Mouse (Mus musculus) right cerebral cortex, postnatal 14 days (tissue): ENCODE results near the gene Fam69a.
A peak's percentile ranks its signal among the peaks of the same experiment; 100 is the strongest.
"Not testable (repeated sequence)": the region's sequence is repeated elsewhere in the genome, so short reads cannot be mapped to it uniquely, and the experiment has no call there.

Experiments used
- DNase-seq: peaks from one replicate; pipeline ENCODE4 v3.0.0; 2022

The Fam69a gene

DNA sequence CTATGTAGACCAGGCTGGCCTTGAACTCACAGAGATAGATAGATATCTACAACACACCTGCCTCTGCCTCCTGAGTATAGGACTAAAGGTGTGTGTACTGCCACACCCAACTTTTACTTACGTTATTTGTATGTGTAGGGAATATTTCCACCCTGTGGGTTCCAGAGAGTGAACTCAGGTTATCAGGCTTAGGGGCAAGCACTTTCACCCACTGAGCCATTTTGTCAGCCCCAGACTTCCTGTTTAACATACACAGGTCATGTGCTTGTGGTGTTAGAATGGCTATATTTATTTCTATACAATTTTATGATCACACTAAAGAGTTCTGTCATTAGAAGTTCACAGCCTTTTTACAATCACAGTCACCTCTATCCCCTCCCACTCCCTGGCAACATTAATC is 43.9 kb downstream of the Fam69a start:
- DNase-seq: no peak

- DNase-seq: no peak
These were observed 45.7 kb downstream of the Fam69a start for GRCm38 (mm10) chr5:107941222-107941621.

- DNase-seq: no peak
These were observed 47.2 kb downstream of the Fam69a start for GRCm38 (mm10) chr5:107939701-107940100.

DNA sequence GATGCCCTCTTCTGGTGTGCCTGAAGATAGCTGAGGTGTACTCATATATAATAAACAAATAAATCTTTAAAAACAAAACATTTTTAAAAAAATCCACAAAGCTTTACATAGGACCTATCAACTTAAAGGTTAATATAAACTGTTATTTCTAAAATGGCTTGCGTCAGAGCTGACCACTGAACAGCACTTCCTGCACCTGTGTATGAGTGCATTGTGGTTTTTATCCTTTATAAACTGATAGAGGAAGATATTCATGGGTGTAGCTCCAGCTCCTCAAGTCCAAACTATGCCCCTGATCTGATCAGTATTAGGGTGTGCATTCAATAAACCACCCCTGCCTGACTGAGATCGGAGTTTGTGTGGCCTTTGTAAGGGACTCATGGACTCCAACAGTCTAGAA is 48.0 kb downstream of the Fam69a start:
- DNase-seq: no peak

DNA sequence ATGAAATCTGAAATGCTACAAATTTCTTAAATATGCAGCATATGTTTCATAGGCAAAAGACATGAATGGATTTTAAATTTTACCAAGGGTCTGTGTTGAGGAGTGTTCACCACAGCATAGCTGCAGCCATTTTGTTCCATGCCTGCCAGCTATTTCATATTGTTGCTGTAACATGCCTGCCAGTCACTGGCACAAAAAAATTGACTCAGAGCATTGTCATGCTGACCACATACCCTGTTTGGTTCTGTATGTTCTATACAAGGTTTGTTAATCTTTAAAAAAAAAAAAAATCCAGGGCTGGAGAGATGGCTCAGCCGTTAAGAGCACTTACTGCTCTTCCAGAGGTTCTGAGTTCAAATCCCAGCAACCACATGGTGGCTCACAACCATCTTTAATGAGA is 48.4 kb downstream of the Fam69a start:
- DNase-seq: not testable (repeated sequence)

- no peak for DNase-seq
These were observed 50.1 kb downstream of the Fam69a start for GRCm38 (mm10) chr5:107936625-107937389.

GRCm38 (mm10) chr5:107934770-107935543 is 51.9 kb downstream of the Fam69a start:
- DNase-seq: no peak

DNA sequence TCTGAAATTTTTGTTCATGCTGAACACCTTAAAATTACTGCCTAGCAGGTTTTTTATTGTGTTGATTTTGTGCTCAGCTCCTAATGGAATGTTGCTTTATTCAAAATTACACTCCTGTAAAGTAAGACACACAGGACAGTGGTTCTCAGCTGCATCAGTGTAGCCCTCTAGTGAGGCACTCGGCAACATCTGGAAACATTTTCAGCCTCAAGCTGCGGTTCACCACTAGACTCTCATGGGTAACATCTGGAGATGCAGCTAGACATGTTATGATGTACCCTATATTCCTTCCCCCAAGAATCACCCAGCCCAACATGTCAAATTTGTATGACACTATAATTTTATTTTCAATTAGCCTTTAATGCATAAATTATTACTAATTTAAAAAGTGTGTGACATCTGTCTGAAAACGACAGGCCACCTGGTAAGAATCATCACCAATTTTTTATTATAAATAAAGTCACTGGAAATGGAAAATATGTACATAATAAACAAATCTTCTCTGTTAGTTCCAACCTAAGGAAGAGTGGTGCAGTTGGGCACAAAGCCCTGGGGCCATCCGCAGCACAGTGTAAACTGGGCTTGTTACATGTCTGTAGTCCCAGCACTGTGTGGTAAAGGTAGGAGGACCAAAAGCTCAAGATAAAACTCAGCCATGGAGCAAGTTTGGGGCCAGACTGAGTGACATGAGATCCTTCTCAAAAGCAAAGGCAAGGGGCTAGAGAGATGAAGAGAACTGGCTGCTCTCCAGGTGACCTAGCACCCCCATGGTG is 53.5 kb downstream of the Fam69a start:
- no peak for DNase-seq

DNA sequence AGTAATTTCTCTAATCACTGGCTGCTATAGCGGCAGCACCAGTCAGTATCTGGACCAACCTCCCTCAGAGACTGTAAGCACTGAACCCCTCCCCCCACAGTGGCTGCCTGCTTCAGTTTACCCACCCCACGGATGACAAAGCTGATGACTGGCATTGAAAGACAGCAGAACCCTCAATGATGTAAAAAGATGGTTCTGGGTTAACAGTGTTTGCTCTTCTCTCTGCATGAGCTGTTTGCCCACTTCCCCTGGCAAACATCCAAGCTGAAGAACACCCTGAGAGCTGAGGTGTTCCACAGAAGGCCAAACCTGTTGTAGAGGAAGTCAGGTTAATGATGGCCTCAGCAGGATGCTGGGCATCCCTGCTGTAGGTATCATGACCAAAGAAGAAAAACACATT is 54.3 kb downstream of the Fam69a start:
- DNase-seq: no peak

GRCm38 (mm10) chr5:107926550-107927249 is 60.2 kb downstream of the Fam69a start:
- no peak for DNase-seq

- no peak for DNase-seq
These were observed 62.3 kb downstream of the Fam69a start for GRCm38 (mm10) chr5:107924564-107924963.

DNA sequence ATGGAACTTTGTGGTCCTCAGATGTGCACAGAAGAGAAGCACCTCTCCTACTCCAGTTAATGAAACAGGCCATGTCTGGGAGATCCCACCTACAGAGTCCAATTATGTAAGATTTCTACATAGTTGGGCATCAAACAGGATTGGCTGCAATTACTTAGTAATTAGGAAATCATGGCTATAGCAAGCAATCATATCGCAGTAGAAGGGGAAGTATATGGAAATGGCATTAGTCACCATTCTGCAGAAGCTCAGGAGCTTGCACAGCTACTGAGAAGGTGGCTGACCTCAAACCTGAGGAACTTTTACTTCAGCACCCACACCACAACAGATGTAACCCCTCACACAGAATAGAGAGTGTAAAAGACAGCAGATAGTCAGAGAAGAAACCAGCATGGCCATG is 64.0 kb downstream of the Fam69a start:
- DNase-seq: no peak

GRCm38 (mm10) chr5:107921400-107922252 is 65.3 kb downstream of the Fam69a start:
- DNase-seq: no peak

GRCm38 (mm10) chr5:107915280-107915679 is 71.6 kb downstream of the Fam69a start:
- DNase-seq: no peak

- DNase-seq: no peak
These were observed 75.9 kb downstream of the Fam69a start for GRCm38 (mm10) chr5:107911012-107911411.

- no peak for DNase-seq
These were observed 76.7 kb downstream of the Fam69a start for GRCm38 (mm10) chr5:107910084-107910616.

GRCm38 (mm10) chr5:107909668-107910067 is 77.2 kb downstream of the Fam69a start:
- no peak for DNase-seq

DNA sequence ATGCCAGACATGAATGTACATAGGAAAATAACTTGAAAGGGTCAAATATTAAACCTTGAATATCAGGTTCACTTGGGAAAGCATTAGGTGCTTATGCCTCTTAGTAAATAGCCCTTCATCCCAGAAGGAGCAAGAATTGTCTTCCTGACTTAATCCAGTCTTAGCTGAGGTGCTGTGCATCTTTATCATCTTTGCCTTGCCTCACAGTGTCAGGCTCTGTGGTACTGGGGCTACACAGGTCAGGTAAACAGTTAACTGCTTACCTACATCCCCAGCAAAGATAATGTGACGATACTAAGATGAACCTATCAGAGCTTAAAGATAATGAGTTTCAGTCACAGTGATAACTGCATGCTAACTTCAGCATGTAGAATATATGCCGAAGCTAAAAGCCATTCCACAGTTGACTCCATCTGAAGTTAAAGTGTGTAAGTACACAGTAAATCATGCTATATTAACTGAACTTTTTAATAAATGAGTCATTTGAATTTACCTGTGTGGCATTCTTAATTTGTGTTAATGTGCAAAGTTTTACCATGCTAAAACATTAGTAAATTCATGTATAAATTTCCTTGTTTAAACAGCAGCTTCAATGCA is 78.3 kb downstream of the Fam69a start:
- DNase-seq: no peak

DNA sequence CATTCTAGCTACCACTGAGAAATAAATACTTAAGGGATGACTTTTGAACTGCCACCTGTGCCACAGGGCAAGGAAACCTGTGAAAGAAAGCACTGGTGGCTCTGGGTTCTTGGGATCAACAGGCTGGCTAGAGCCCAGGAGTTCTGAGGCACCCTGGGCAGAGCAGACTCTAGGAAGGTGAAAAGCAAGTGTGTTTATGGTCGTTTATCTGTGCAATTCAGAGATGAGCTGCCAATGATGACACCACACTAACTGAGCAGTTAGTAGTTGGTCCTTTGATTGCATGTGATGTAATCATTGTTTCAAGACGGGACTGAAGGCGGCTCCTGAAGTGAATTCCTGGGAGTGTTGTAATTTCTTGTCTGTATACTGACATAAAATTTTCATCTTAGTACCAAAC is 82.6 kb downstream of the Fam69a start:
- DNase-seq: no peak

DNA sequence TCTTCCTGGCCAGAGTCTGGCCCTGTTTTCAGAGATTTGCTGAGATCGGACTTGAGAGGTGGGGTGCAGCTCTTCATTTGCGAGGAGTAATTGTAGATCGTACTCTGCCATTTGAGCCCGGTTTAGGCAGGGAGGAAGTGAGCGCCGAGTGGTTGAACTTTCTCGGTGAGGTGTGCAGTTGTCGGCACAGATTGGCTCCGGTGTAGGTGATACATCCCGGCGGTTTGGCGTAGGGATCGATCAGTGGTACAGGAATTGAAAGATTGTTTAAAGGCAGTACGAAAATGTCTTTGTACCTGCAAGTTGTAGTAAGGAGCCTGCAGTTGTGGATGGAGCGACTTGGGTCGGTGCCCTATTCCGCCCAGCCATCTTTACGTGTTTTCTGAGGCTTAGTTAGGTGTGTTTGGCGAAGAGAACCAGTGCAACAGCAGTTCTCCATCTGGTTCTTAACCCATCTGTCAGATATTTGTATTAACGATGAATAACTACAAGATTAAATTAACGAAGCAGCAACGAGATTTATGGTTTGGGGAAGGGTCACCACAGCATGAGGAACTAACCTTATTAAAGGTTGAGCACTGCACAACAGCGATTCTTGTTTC is 85.8 kb downstream of the Fam69a start:
- DNase-seq: peak; percentile 22
